Mouse (Mus musculus) brain, embryonic 14.5 days (tissue): ENCODE measurements around the gene Resp18. TPM values are rescaled to one million over a fixed set of nuclear protein-coding genes. Genes with fewer than 3 reads are reported as not detected.

Experiments
- DNase-seq: peaks from one replicate; pipeline ENCODE4 v3.0.0-alpha.2; 2011; ENCODE audit warnings: low read depth
- CTCF ChIP-seq: fragments of 200-500 bp; IDR thresholded peaks from 2 replicates; pipeline ENCODE4 v1.5.1; 2012; ENCODE audit warnings: inconsistent platforms, mild to moderate bottlenecking, moderate library complexity, borderline replicate concordance; ENCODE audit not compliant: insufficient read depth, insufficient read length; ENCODE audit errors: extremely low read depth
- POLR2A ChIP-seq: fragments of 200-500 bp; IDR thresholded peaks from 2 replicates; pipeline ENCODE4 v1.6.1; 2012; ENCODE audit warnings: mild to moderate bottlenecking, inconsistent platforms, borderline replicate concordance; ENCODE audit not compliant: poor library complexity, insufficient read depth, insufficient read length, severe bottlenecking; ENCODE audit errors: extremely low read depth
- polyA plus RNA-seq: library from polyadenylated mRNA; depleted of rRNA; stranded (reverse); fragments of >200 nt; gene quantifications from 2 replicates; pipeline ENCODE4 v1.2.3, GENCODE M21; 2012; rRNA removed

Resp18 gene
- polyA plus RNA-seq, 1 experiment: 87.2 TPM

DNA sequence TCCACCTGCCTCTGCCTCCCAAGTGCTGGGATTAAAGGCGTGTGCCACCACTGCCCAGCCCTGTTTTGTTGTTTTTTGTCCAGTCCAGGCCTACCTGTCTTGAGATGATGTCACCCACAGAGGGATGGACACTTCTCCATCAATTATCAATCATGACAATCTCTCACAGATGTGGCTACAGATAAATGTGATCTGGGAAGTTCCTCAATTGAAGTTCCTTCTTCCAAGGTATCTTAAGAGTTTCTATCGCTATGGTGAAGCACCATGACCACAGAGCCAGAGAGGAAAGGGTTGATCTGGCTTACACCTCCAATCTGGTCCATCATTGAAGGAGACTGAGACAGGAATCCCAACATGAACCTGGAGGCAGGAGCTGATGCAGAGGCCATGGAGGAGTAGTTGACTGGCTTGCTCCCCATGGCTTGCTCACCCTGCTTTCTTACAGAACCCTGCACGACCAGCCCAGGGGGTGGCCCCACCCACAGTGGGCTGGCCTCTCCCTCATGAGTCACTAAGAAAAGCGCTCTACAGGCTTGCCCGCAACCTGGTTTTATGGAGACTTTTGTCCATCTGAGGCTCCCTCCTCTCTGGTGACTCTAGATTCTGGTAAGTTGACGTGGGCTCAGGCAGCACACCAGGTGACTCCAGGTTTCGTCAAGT is 47.8 kb downstream of the Resp18 start:
- no peak for TF ChIP-seq CTCF
- no peak for TF ChIP-seq POLR2A
- DNase-seq: no peak

DNA sequence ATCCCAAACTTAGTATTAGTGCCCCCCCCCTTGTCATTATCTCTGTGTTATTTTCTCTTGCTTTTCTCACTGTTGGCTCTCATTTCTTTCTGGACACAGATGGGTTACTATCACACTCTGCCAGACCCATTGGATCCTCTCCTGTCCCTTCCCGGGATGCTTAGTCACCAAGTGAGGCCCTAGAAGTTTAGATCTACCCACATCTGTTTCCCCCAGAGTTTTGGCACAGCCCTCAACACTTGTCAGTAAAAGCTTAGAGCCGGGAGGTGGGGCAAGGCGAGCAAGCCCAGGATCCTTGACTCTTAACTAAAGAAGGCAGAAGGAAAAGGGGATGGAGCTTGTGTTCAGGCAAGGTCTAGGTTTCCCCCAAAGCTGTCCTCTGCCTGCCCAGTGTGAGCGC is 49.1 kb downstream of the Resp18 start:
- no peak for TF ChIP-seq CTCF
- TF ChIP-seq POLR2A: no peak
- no peak for DNase-seq

GRCm38 (mm10) chr1:75227653-75228052 is 50.6 kb downstream of the Resp18 start:
- DNase-seq: no peak
- TF ChIP-seq CTCF: no peak
- TF ChIP-seq POLR2A: no peak

DNA sequence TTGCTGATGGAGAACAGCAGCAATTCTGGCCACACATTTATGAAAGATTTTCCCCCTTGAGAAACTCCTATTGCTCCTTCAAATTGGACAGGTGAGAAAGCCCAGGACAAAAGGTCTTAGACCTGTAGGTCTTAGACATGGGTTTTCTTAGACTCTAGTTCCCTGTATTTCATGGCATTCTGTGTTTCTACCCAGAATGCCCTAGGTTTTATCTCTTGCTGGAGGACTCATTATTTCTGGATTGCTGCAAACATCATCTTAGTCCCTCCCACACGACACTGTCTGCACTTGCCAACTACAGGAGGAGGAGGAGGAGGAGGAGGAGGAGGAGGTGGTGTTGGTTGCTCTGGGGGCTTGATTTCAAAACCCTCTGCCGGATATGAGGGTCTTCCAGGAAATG is 52.1 kb downstream of the Resp18 start:
- DNase-seq: no peak
- TF ChIP-seq CTCF (no peak), POLR2A (no peak)

DNA sequence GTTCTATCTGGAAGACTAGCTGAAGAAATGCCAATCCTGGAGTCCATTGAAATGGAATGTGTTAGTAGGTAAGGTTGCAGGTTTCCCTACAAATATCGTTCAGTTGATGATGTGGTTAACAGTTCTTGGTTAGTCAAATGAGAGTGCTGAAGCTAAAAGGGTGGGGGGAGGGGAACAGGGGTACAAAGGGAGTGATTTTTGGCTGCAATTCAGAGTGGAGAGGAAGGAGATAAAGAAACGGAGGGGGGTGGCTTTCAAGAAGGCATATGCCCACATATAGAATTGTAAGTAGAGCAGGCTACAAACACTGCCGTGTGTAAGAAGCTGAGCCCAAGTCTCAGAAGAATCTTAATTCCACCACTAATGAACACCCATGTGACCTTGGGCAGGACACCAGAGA is 52.7 kb downstream of the Resp18 start:
- TF ChIP-seq CTCF: no peak
- no peak for TF ChIP-seq POLR2A
- DNase-seq: no peak

DNA sequence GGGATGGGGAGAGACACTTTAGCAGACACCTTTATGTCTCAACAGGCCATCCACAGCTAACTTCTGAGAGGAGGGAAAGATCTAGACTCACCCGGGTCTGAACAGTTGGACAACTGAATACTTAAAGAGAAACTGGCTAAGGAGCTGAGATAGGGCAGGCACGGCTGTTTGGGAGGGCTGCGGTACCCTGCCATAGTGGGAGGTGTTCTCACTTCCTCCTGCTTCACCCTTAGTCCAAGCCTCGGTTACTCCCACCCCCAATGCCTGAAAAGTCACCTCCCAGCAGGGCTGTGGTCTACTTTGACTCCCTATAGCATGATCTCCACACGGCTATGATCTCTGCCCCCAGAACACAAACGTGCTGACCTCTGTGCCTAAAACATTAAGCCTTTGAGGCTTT is 54.7 kb downstream of the Resp18 start:
- DNase-seq: no peak
- no peak for TF ChIP-seq POLR2A

- TF ChIP-seq CTCF (no peak), POLR2A (no peak)
- DNase-seq: no peak
Observed at GRCm38 (mm10) chr1:75222926-75223325, 55.3 kb downstream of the Resp18 start.

Other genes starting within 250 kb of the Resp18 start
- gene Nhej1, start 153.2 kb downstream of the Resp18 start, polyA plus RNA-seq: 2.4 and 2.6 TPM in 2 replicates
- 0.06 TPM in 1 of 2 replicates, not detected in the other for gene Slc23a3, start 144.5 kb downstream of the Resp18 start, polyA plus RNA-seq
- gene Cnppd1, start 135.7 kb downstream of the Resp18 start, polyA plus RNA-seq: 59.8 and 64.9 TPM in 2 replicates
- 184 and 196 TPM in 2 replicates for gene Retreg2, start 135.6 kb downstream of the Resp18 start, polyA plus RNA-seq
- 47.4 and 58.5 TPM in 2 replicates for gene Zfand2b, start 109.8 kb downstream of the Resp18 start, polyA plus RNA-seq
- 32.6 and 40.9 TPM in 2 replicates for gene Abcb6, start 98.0 kb downstream of the Resp18 start, polyA plus RNA-seq
- gene Ankzf1, start 86.3 kb downstream of the Resp18 start, polyA plus RNA-seq: 22.6 and 34.6 TPM in 2 replicates
- 63.2 and 68.4 TPM in 2 replicates for gene Atg9a, start 86.2 kb downstream of the Resp18 start, polyA plus RNA-seq
- gene Glb1l, start 67.6 kb downstream of the Resp18 start, polyA plus RNA-seq: 30.9 and 37.9 TPM in 2 replicates
- gene Stk16, start 67.6 kb downstream of the Resp18 start, polyA plus RNA-seq: 214 and 265 TPM in 2 replicates
- 3.3 and 7.9 TPM in 2 replicates for gene Tuba4a, start 58.5 kb downstream of the Resp18 start, polyA plus RNA-seq
- not detected in 2 replicates for gene A630095N17Rik, start 46.3 kb downstream of the Resp18 start, polyA plus RNA-seq
- gene Dnajb2, start 42.0 kb downstream of the Resp18 start, polyA plus RNA-seq: 52.4 and 53.3 TPM in 2 replicates
- gene Ptprn, start 13.9 kb downstream of the Resp18 start, polyA plus RNA-seq: 33.4 and 53.4 TPM in 2 replicates
- 140 and 189 TPM in 2 replicates for gene Dnpep, start 39.6 kb upstream of the Resp18 start, polyA plus RNA-seq
- gene Des, start 81.9 kb upstream of the Resp18 start, polyA plus RNA-seq: 1.0 and 1.4 TPM in 2 replicates
- gene Speg, start 96.9 kb upstream of the Resp18 start, polyA plus RNA-seq: 49.2 and 56.1 TPM in 2 replicates
- 98.7 and 144 TPM in 2 replicates for gene Gmppa, start 157.5 kb upstream of the Resp18 start, polyA plus RNA-seq
- 23.3 and 41.3 TPM in 2 replicates for gene Asic4, start 172.0 kb upstream of the Resp18 start, polyA plus RNA-seq
- gene Chpf, start 200.9 kb upstream of the Resp18 start, polyA plus RNA-seq: 71.7 and 78.3 TPM in 2 replicates
- gene Tmem198, start 201.1 kb upstream of the Resp18 start, polyA plus RNA-seq: 46.9 and 57.2 TPM in 2 replicates
- gene Obsl1, start 228.0 kb upstream of the Resp18 start, polyA plus RNA-seq: 54.3 and 57.6 TPM in 2 replicates
- gene Inha, start 228.7 kb upstream of the Resp18 start, polyA plus RNA-seq: 63.9 and 70.0 TPM in 2 replicates
- gene Stk11ip, start 243.1 kb upstream of the Resp18 start, polyA plus RNA-seq: 36.5 and 40.6 TPM in 2 replicates